Mouse (Mus musculus) heart, adult 2 months (tissue): ENCODE measurements around the gene Tmem160.

Experiments used
- CTCF ChIP-seq: fragments of 200-600 bp; IDR thresholded peaks from 2 replicates; pipeline ENCODE4 v1.8.1; 2022; ENCODE audit warnings: antibody characterized with exemption, mild to moderate bottlenecking, moderate library complexity
- EP300 ChIP-seq: fragments of 200-500 bp; IDR thresholded peaks from 2 replicates; pipeline ENCODE4 v1.6.1; 2011; ENCODE audit warnings: low read depth, low read length, control low read depth; ENCODE audit not compliant: insufficient read depth
- POLR2A ChIP-seq: fragments of 200-500 bp; IDR thresholded peaks from 2 replicates; pipeline ENCODE4 v1.6.1; 2011; ENCODE audit warnings: mild to moderate bottlenecking, low read depth, low read length, control low read depth; ENCODE audit not compliant: insufficient read depth

DNA sequence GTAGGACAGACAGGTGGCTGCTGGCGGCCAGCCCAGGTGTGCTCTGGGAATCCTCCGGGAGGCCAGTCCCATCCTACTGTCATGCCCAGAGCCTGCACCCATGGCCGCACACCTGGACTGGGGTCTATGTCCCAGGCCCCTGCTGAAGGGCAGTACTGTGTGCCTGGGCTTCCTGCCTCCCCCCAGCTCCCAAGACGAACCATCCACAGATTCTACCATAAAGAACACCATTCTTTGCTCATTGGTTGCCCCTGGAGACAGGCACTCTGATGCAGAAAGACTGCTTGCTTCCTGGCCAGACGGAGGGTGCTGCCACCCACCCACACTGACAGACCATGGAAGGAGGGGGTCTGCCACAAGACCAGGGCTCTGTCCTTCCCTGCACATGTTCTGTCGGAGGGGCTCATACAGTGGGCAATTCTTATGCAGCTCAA lies 47.1 kb downstream of the Tmem160 start:
- no peak for TF ChIP-seq CTCF
- no peak for TF ChIP-seq POLR2A
- no peak for TF ChIP-seq EP300
